Mouse (Mus musculus) forebrain, embryonic 15.5 days (tissue): ENCODE measurements at regions not wholly inside any gene's neighbourhood (a gene's known extent, or its start where the extent isn't known, plus 50 kb on each side); places are given as distances from the start of the nearest gene placed in this dataset.
A peak's percentile ranks its signal among the peaks of the same experiment; 100 is the strongest.

Experiments
- ATAC-seq: fragments of 200-750 bp; cut with Nextera tagmentation; replicated peaks from 2 replicates; pipeline ENCODE4 v1.8.0; 2017; ENCODE audit warnings: mild to moderate bottlenecking, moderate TSS enrichment, moderate library complexity
- H3K27ac ChIP-seq: fragments of 300-500 bp; sonication (generic); replicated peaks from 2 replicates; pipeline ENCODE4 v1.5.1; 2015; ENCODE audit warnings: mild to moderate bottlenecking, inconsistent platforms
- H3K27me3 ChIP-seq: fragments of 300-500 bp; sonication (generic); 2 replicates; pipeline ENCODE4 v1.6.1; 2015; ENCODE audit warnings: inconsistent platforms
- H3K36me3 ChIP-seq: fragments of 300-500 bp; sonication (generic); 2 replicates; pipeline ENCODE4 v1.6.1; 2015; ENCODE audit warnings: mild to moderate bottlenecking, inconsistent platforms
- H3K4me1 ChIP-seq: fragments of 300-500 bp; sonication (generic); 2 replicates; pipeline ENCODE4 v1.6.1; 2015; ENCODE audit warnings: inconsistent platforms
- H3K4me2 ChIP-seq: fragments of 300-500 bp; sonication (generic); replicated peaks from 2 replicates; pipeline ENCODE4 v1.6.1; 2015; ENCODE audit warnings: mild to moderate bottlenecking, inconsistent platforms
- H3K4me3 ChIP-seq: fragments of 300-500 bp; sonication (generic); 2 replicates; pipeline ENCODE4 v1.5.1; 2015; ENCODE audit warnings: mild to moderate bottlenecking, inconsistent platforms
- H3K9ac ChIP-seq: fragments of 300-500 bp; sonication (generic); replicated peaks from 2 replicates; pipeline ENCODE4 v1.6.1; 2015; ENCODE audit warnings: mild to moderate bottlenecking, inconsistent platforms
- H3K9me3 ChIP-seq: fragments of 300-500 bp; sonication (generic); 2 replicates; pipeline ENCODE4 v1.6.1; 2016; ENCODE audit warnings: inconsistent platforms
- WGBS: fragments of 180-500 bp; shearing (Covaris S2); methylation state at CpG from one replicate; pipeline ENCODE4 v1.1.7; 2015; ENCODE audit warnings: mixed read lengths; 5-methylcytosine and 5-hydroxymethylcytosine counted together

DNA sequence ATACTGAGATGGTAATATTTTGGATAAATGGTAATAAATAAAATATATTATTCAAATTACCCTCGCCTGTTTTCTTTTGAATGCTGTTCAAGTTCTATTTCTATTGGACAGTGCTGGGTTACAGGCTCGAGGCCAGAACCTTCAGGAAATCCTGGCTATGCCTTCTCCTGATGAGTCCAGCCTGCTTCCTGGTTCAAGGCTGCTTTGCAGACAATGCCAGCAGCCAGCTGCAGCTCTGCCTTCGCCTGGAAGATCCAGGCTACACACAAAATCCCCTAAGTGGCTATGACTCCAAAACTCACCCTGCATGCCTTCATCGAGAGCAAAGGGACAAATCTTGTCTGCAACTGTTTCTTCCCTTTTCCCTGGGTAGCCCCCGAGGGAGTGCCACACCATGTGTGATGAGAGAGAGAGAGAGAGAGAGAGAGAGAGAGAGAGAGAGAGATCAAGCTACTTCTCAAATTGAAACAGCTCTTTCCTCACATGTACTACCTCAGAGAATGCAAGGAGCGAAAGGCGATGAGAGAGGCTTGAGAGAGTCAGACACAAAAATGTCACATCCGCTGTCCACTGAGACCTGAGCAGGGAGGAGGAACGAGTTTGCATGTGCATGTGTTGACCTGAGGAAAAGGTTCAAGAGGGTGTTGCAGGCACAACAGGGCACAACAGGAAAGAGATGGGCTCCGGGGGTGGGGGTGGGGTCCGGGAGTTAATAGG lies 319.7 kb downstream of the Bcor start:
- Histone ChIP-seq H3K9me3 (no peaks in the 10 kb centered on the region), H3K36me3 (no peaks in the 10 kb centered on the region), H3K27ac (no peak overlapping the region), H3K9ac (no peak overlapping the region), H3K4me1 (peaks cover 8% of the 10 kb centered on the region), H3K4me2 (no peak overlapping the region), H3K27me3 (no peaks in the 10 kb centered on the region), H3K4me3 (no peak overlapping the region)
- no peak for ATAC-seq
- 64% methylated on average over 11 of the region's 11 CpGs for WGBS

DNA sequence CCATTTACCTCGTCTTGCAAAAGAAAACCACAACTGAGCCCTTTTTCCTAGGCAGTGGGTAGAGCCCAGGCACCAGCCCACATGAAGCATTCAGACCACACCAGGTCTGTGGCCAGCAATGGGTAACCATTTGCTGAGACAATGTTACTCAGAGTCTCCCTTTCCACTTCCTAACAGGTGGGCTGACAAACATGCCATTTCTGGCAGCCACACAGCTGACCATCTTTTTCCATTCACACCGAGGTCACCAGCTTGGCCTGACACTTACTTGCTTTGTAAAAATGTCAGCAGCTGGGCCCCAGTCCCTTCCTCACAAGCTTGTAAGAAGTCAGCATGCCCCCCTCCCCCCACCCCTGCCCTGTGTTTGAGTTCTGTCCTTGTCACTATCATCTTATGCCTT lies 314.6 kb downstream of the Bcor start:
- Histone ChIP-seq H3K4me3 (no peak overlapping the region), H3K4me2 (no peak overlapping the region), H3K9me3 (no peaks in the 10 kb centered on the region), H3K27me3 (no peaks in the 10 kb centered on the region), H3K4me1 (no peaks in the 10 kb centered on the region), H3K9ac (no peak overlapping the region), H3K27ac (no peak overlapping the region), H3K36me3 (no peaks in the 10 kb centered on the region)
- ATAC-seq = no peak
- WGBS = 82% methylated on average over 2 of the region's 2 CpGs

GRCm38 (mm10) chrX:11855910-11856309 lies 304.2 kb downstream of the Bcor start:
- Histone ChIP-seq H3K4me2 (no peak overlapping the region), H3K36me3 (no peaks in the 10 kb centered on the region), H3K27ac (no peak overlapping the region), H3K4me3 (no peak overlapping the region), H3K9me3 (no peaks in the 10 kb centered on the region), H3K9ac (no peak overlapping the region), H3K4me1 (peaks cover 9% of the 10 kb centered on the region), H3K27me3 (no peaks in the 10 kb centered on the region)
- ATAC-seq = no peak
- 59% methylated on average over 4 of the region's 4 CpGs for WGBS

DNA sequence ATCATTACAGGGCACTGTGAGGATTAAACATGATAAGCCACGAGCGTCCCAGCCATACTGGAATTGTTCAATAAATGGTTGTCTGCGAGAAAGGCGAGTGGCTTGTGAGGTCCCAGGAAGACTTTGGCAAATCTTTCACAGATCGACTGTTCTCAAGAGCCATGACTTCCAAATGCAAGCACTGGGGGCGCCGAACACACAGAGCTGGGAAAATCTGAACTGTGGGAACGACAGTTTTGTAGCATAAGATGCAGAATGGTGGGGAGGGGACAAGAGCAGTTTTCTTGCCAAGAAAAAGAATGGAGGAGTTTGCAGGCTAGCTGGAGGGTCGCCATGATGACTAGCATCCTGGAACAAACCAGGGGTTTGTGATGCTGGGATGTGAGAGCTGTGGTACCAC lies 300.8 kb downstream of the Bcor start:
- H3K4me1 ChIP-seq = peaks cover 22% of the 10 kb centered on the region
- H3K4me2 ChIP-seq = no peak overlapping the region
- 47% methylated on average over 9 of the region's 9 CpGs for WGBS
- no peak for ATAC-seq
- H3K4me3 ChIP-seq = no peak overlapping the region
- H3K36me3 ChIP-seq = no peaks in the 10 kb centered on the region
- H3K9me3 ChIP-seq = no peaks in the 10 kb centered on the region
- H3K27ac ChIP-seq = no peak overlapping the region
- H3K9ac ChIP-seq = no peak overlapping the region
- no peaks in the 10 kb centered on the region; the same call in 1 of the 2 replicates for H3K27me3 ChIP-seq

- 22% methylated on average over 11 of the region's 11 CpGs for WGBS
- Histone ChIP-seq H3K27ac (no peak overlapping the region), H3K4me1 (peaks cover 22% of the 10 kb centered on the region), H3K9ac (no peak overlapping the region), H3K4me2 (no peak overlapping the region), H3K27me3 (no peaks in the 10 kb centered on the region; the same call in 1 of the 2 replicates), H3K36me3 (no peaks in the 10 kb centered on the region), H3K9me3 (no peaks in the 10 kb centered on the region), H3K4me3 (no peak overlapping the region)
- ATAC-seq = 0 out of 2 replicates have a peak, but pooled peaks have one; percentile 48
Measured at GRCm38 (mm10) chrX:11861119-11861708, 298.9 kb downstream of the Bcor start.

DNA sequence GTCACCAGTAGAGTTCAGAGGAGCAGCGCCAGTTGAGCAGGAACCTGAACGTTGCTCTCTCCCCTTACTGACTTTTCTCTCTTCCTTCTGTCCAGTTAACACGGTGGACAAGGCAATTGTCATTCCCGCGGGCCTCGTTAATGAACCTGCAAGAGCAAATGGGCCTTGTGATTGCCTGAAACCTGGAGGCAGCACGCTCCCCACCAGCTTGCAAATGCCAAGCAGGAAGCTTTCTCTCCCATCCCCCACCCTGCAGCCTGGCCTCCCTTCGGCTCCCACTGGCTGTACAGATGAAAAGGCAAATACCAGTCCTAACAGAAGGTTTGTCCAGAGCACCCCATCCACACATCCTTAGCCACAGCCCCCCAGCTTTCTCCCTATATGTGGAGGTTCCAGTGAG lies 298.3 kb downstream of the Bcor start:
- Histone ChIP-seq H3K27ac (no peak overlapping the region), H3K4me2 (no peak overlapping the region), H3K27me3 (no peaks in the 10 kb centered on the region; the same call in 1 of the 2 replicates), H3K4me3 (no peak overlapping the region), H3K36me3 (no peaks in the 10 kb centered on the region), H3K9ac (no peak overlapping the region), H3K9me3 (no peaks in the 10 kb centered on the region), H3K4me1 (peaks cover 22% of the 10 kb centered on the region)
- ATAC-seq = no peak
- 21% methylated on average over 8 of the region's 8 CpGs for WGBS

- ATAC-seq = no peak
- H3K36me3 ChIP-seq = no peaks in the 10 kb centered on the region
- 37% methylated on average over 3 of the region's 3 CpGs for WGBS
- H3K4me2 ChIP-seq = no peak overlapping the region
- H3K27ac ChIP-seq = no peak overlapping the region
- no peaks in the 10 kb centered on the region; the same call in 1 of the 2 replicates for H3K27me3 ChIP-seq
- peaks cover 22% of the 10 kb centered on the region for H3K4me1 ChIP-seq
- no peaks in the 10 kb centered on the region for H3K9me3 ChIP-seq
- no peak overlapping the region for H3K4me3 ChIP-seq
- no peak overlapping the region for H3K9ac ChIP-seq
Measured at GRCm38 (mm10) chrX:11863106-11863505, 297.0 kb downstream of the Bcor start.

DNA sequence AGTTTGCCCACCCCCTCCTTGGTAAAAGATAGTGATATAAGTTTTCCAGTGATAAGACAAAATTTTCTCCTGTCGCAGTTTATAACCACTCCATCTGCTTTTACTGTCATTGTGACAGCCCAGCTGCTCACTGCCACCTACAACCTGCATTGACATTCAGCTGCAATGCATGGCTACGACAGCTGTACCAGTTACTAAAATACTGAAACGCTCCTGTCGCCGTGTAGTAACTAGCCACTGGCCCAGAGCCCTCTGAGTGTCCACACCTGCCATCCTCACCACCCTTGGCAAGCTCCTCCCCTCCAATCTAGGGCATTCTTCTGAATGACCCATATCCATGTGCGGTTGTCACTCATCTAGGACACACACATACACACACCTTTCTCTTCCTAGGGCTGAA lies 286.2 kb downstream of the Bcor start:
- H3K4me3 ChIP-seq = no peak overlapping the region
- no peak overlapping the region for H3K27ac ChIP-seq
- no peak for ATAC-seq
- H3K4me2 ChIP-seq = no peak overlapping the region
- H3K36me3 ChIP-seq = no peaks in the 10 kb centered on the region
- no peaks in the 10 kb centered on the region for H3K9me3 ChIP-seq
- no peaks in the 10 kb centered on the region for H3K27me3 ChIP-seq
- no peak overlapping the region for H3K9ac ChIP-seq
- no peaks in the 10 kb centered on the region for H3K4me1 ChIP-seq
- 80% methylated on average over 6 of the region's 6 CpGs for WGBS

- no peaks in the 10 kb centered on the region for H3K36me3 ChIP-seq
- no peak overlapping the region for H3K4me3 ChIP-seq
- H3K4me1 ChIP-seq = no peaks in the 10 kb centered on the region
- no peaks in the 10 kb centered on the region for H3K9me3 ChIP-seq
- no peak for ATAC-seq
- H3K27ac ChIP-seq = no peak overlapping the region
- no peaks in the 10 kb centered on the region for H3K27me3 ChIP-seq
- no peak overlapping the region for H3K4me2 ChIP-seq
- H3K9ac ChIP-seq = no peak overlapping the region
- 79% methylated on average over 7 of the region's 7 CpGs for WGBS
Measured at GRCm38 (mm10) chrX:11876636-11877035, 283.5 kb downstream of the Bcor start.

- Histone ChIP-seq H3K4me1 (no peaks in the 10 kb centered on the region), H3K4me2 (no peak overlapping the region), H3K27me3 (no peaks in the 10 kb centered on the region), H3K9me3 (no peaks in the 10 kb centered on the region), H3K36me3 (no peaks in the 10 kb centered on the region), H3K9ac (no peak overlapping the region), H3K27ac (no peak overlapping the region), H3K4me3 (no peak overlapping the region)
- 83% methylated on average over 8 of the region's 8 CpGs for WGBS
- no peak for ATAC-seq
Measured at GRCm38 (mm10) chrX:11878028-11878427, 282.1 kb downstream of the Bcor start.

- ATAC-seq = no peak
- no peak overlapping the region for H3K4me2 ChIP-seq
- no peaks in the 10 kb centered on the region for H3K9me3 ChIP-seq
- H3K4me3 ChIP-seq = no peak overlapping the region
- H3K27me3 ChIP-seq = no peaks in the 10 kb centered on the region
- WGBS = 56% methylated on average over 1 of the region's 1 CpGs
- H3K36me3 ChIP-seq = no peaks in the 10 kb centered on the region
- H3K9ac ChIP-seq = no peak overlapping the region
- H3K27ac ChIP-seq = no peak overlapping the region
- H3K4me1 ChIP-seq = no peaks in the 10 kb centered on the region
Measured at GRCm38 (mm10) chrX:11880972-11881371, 279.2 kb downstream of the Bcor start.

GRCm38 (mm10) chrX:11883738-11884716 lies 276.1 kb downstream of the Bcor start:
- no peaks in the 10 kb centered on the region for H3K36me3 ChIP-seq
- no peak overlapping the region for H3K27ac ChIP-seq
- no peak overlapping the region for H3K4me3 ChIP-seq
- no peak overlapping the region for H3K9ac ChIP-seq
- H3K9me3 ChIP-seq = no peaks in the 10 kb centered on the region
- H3K4me2 ChIP-seq = no peak overlapping the region
- H3K27me3 ChIP-seq = no peaks in the 10 kb centered on the region
- no peaks in the 10 kb centered on the region for H3K4me1 ChIP-seq
- 66% methylated on average over 10 of the region's 10 CpGs for WGBS
- no peak for ATAC-seq
